Mouse (Mus musculus) cortical plate, adult 2 months (tissue): ENCODE data around the gene Tubgcp3.

Experiments used
- CTCF ChIP-seq: fragments of 200-500 bp; IDR thresholded peaks from 2 replicates; pipeline ENCODE4 v1.5.1; 2011; ENCODE audit warnings: mild to moderate bottlenecking, control low read depth, low read length; ENCODE audit not compliant: insufficient read depth; ENCODE audit errors: extremely low read depth
- POLR2A ChIP-seq: fragments of 200-500 bp; IDR thresholded peaks from 2 replicates; pipeline ENCODE4 v1.6.1; 2011; ENCODE audit warnings: mild to moderate bottlenecking, low read length, control low read depth; ENCODE audit not compliant: insufficient read depth; ENCODE audit errors: extremely low read depth

- TF ChIP-seq CTCF (no peak), POLR2A (no peak)
Measured at GRCm38 (mm10) chr8:12635366-12635765, 36.7 kb downstream of the Tubgcp3 start.
